Mouse (Mus musculus) forebrain, embryonic 14.5 days (tissue): ENCODE measurements around the gene Dcbld1. TPM values are rescaled to one million over a fixed set of nuclear protein-coding genes. Genes with fewer than 3 reads are reported as not detected.

Experiments used
- ATAC-seq: fragments of 200-750 bp; cut with Nextera tagmentation; 2 replicates; pipeline ENCODE4 v1.8.0; 2017; ENCODE audit warnings: mild to moderate bottlenecking, moderate library complexity
- DNase-seq: peaks from one replicate; pipeline ENCODE4 v3.0.0-alpha.2; 2015; ENCODE audit warnings: low spot score
- H3K27ac ChIP-seq: fragments of 300-500 bp; sonication (generic); 2 replicates; pipeline ENCODE4 v1.5.1; 2014; ENCODE audit warnings: low read depth, mild to moderate bottlenecking, control low read depth, low read length, moderate library complexity
- H3K27me3 ChIP-seq: fragments of 300-500 bp; sonication (generic); replicated peaks from 2 replicates; pipeline ENCODE4 v1.6.1; 2014; ENCODE audit warnings: low read length, control low read depth, mixed read lengths; ENCODE audit not compliant: control insufficient read depth, insufficient read depth
- H3K36me3 ChIP-seq: fragments of 300-500 bp; sonication (generic); 2 replicates; pipeline ENCODE4 v1.6.1; 2014; ENCODE audit warnings: low read length, control low read depth; ENCODE audit not compliant: control insufficient read depth, insufficient read depth
- H3K4me1 ChIP-seq: fragments of 300-500 bp; sonication (generic); 2 replicates; pipeline ENCODE4 v1.6.1; 2014; ENCODE audit warnings: antibody characterized with exemption, low read length, control low read depth; ENCODE audit not compliant: control insufficient read depth, insufficient read depth
- H3K4me2 ChIP-seq: fragments of 300-500 bp; sonication (generic); 2 replicates; pipeline ENCODE4 v1.6.1; 2014; ENCODE audit warnings: mild to moderate bottlenecking, control low read depth, low read length
- H3K4me3 ChIP-seq: fragments of 300-500 bp; sonication (generic); 2 replicates; pipeline ENCODE4 v1.5.1; 2014; ENCODE audit warnings: low read depth, low read length, control low read depth
- H3K9ac ChIP-seq: fragments of 300-500 bp; sonication (generic); 2 replicates; pipeline ENCODE4 v1.6.1; 2014; ENCODE audit warnings: mild to moderate bottlenecking, low read length, control low read depth, moderate library complexity
- H3K9me3 ChIP-seq: fragments of 300-500 bp; sonication (generic); replicated peaks from 2 replicates; pipeline ENCODE4 v1.6.1; 2016; ENCODE audit warnings: low read length, control low read depth, mixed read lengths; ENCODE audit not compliant: control insufficient read depth
- WGBS: fragments of 180-500 bp; shearing (Covaris S2); extraction: QIAGEN DNeasy Blood & Tissue Kit; methylation state at CpG from one replicate; pipeline ENCODE4 v1.1.7; 2014; 5-methylcytosine and 5-hydroxymethylcytosine counted together
- polyA plus RNA-seq: library from polyadenylated mRNA; unstranded; fragments of >200 nt; fragmentation: Nextera tagmentation; extraction: Ambion mirVana; gene quantifications from 2 replicates; pipeline ENCODE4 v1.2.1, GENCODE M21; 2014

The Dcbld1 gene
- 16.1 and 17.0 TPM in 2 replicates for polyA plus RNA-seq

DNA sequence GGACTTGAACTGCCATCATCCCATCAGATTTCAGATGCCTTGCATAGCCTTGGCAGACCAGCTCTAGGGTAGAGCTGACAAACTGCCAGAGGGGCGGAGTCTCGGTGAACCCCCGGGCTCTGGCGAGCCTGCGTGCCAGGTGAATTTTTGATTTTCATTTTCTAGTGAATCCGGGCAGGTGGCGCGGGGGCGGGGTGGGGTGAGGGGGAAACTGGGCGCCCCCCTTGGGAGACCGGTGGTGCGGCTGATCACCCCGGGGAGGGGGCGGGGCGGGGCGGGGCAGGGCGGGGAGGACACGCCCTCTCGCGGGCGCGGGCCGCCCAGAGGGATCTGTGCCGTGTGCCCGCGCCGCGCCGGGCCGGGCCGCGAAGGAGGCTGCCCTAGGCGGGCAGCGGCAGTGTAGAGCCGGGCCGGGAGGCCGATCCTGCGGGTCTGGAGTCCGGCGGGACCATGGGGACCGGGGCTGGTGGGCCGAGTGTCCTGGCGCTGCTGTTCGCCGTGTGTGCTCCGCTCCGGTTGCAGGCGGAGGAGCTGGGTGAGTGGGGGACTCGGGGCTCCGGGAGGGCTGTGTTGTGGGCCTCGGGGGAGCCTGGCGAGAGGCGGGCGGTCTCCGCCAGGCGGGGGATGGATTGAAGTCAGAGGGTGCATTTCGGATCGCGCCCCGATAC is at the start of gene Dcbld1:
Gene Dcbld1, plus strand, starts transcription at position 319 of the 668 bp plus-strand sequence.
- H3K9me3 ChIP-seq: no peaks in the 10 kb centered on the region
- H3K4me3 ChIP-seq: peak within 1 kb of the TSS; percentile 73
- under 1% methylated on average over 48 of the region's 60 CpGs for WGBS
- peak; percentile 78 for DNase-seq
- peaks cover 6% of the 10 kb centered on the region for H3K4me1 ChIP-seq
- ATAC-seq: peak; percentile 95
- H3K27ac ChIP-seq: peak within 1 kb of the TSS; percentile 76
- peak within 1 kb of the TSS; percentile 78 for H3K4me2 ChIP-seq
- no peaks in the 10 kb centered on the region for H3K27me3 ChIP-seq
- H3K36me3 ChIP-seq: no peaks in the 10 kb centered on the region
- peak within 1 kb of the TSS; percentile 87 for H3K9ac ChIP-seq

DNA sequence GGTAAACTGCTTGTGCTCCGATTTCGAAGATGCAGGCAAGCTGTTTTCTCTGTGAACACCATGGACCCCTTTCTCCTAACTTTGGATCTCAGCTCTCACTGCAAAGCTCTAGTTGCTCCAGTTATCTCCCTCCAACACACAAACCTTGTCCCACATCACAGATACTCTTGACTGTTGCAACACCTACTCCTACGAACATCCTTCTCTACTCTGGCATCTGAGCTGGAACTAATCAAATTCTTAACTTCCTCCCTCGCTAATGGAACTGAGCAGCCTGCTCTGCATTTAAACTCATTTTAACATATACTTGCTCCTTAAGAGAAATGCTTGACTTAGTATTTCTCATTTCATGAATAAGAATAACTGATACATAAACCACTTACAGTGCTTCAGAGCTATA is 47.5 kb upstream of the Dcbld1 start:
- H3K4me1 ChIP-seq: no peaks in the 10 kb centered on the region
- no peak overlapping the region for H3K4me3 ChIP-seq
- no peak overlapping the region for H3K9ac ChIP-seq
- no peaks in the 10 kb centered on the region for H3K9me3 ChIP-seq
- H3K27me3 ChIP-seq: no peaks in the 10 kb centered on the region
- no peaks in the 10 kb centered on the region for H3K36me3 ChIP-seq
- no peak overlapping the region for H3K27ac ChIP-seq
- no peak for ATAC-seq
- DNase-seq: no peak
- WGBS: 87% methylated on average over 4 of the region's 4 CpGs
- no peak overlapping the region for H3K4me2 ChIP-seq

DNA sequence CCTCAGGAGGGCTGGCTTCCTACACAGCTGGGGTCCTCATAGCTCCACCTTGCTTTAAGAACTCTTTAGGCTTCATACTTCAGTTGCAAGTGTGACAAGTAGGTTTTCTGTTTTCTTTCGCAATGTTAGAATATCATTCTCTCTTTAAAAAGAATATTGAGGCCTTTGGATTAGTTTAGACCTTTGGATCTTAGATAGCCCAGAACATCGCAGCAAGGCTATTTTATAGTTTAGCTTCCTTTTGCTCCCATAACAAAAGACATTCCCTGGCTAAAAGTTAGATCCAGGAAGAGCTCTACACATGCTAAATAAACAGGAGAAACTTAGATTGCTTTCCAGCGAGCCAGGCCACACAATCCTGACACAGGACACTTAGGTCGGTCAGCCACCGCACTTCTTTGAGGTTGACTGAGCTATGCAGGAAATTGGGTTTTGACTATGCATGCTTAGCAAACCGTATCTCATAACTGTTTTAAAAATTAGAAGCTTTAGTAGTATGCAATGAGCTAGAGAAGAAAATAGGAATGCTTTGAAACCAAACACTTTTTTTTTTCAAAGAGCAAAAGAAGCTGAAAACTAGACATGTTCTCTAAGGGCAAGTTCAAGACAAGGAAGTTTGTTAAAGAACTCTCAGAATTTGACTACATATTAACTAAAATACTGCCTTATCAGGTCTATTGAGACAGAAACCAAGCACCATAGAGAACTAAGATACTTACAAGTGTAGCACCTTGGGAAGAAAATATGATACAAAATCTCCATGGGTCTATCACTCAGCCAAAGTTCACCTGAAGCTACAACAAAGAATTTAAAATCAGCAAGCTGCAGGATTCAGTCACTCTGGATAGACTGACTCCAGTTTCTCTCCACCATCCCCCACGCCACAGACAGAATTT is 38.2 kb upstream of the Dcbld1 start, which contains the start of gene Ros1:
Gene Ros1, minus strand, starts transcription at position 288 of the 896 bp plus-strand sequence.
- ATAC-seq: no peak
- Histone ChIP-seq H3K4me1 (no peaks in the 10 kb centered on the region), H3K4me2 (no peak within 1 kb of the TSS), H3K4me3 (no peak within 1 kb of the TSS), H3K27me3 (no peaks in the 10 kb centered on the region), H3K9ac (no peak within 1 kb of the TSS), H3K27ac (no peak within 1 kb of the TSS), H3K9me3 (no peaks in the 10 kb centered on the region), H3K36me3 (no peaks in the 10 kb centered on the region)
- DNase-seq: no peak
- 89% methylated on average over 7 of the region's 7 CpGs for WGBS

DNA sequence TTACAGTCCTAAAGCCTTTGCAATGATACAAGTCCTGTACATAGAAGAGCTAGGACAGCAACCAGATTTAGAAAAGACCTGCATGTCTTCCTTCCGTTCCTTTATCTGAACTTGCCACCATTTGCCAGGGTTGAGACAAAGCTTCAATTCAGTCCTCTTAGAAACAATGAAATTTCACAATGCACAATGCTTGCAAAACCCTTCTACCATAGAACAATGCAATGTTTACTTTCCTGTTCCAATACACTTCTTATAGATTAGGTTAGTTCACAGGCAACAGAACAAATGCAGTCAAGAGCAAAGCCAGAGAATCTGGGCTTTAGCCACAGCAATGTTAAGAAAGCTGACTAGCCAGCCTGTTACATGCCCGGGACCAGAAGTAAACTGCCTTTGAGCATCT is 29.4 kb upstream of the Dcbld1 start:
- no peak overlapping the region for H3K4me2 ChIP-seq
- no peaks in the 10 kb centered on the region for H3K4me1 ChIP-seq
- no peak overlapping the region for H3K4me3 ChIP-seq
- no peaks in the 10 kb centered on the region for H3K36me3 ChIP-seq
- DNase-seq (no peak), ATAC-seq (no peak)
- H3K9me3 ChIP-seq: no peaks in the 10 kb centered on the region
- no peak overlapping the region for H3K27ac ChIP-seq
- H3K27me3 ChIP-seq: no peaks in the 10 kb centered on the region
- WGBS: 85% methylated on average over 2 of the region's 2 CpGs
- H3K9ac ChIP-seq: no peak overlapping the region

DNA sequence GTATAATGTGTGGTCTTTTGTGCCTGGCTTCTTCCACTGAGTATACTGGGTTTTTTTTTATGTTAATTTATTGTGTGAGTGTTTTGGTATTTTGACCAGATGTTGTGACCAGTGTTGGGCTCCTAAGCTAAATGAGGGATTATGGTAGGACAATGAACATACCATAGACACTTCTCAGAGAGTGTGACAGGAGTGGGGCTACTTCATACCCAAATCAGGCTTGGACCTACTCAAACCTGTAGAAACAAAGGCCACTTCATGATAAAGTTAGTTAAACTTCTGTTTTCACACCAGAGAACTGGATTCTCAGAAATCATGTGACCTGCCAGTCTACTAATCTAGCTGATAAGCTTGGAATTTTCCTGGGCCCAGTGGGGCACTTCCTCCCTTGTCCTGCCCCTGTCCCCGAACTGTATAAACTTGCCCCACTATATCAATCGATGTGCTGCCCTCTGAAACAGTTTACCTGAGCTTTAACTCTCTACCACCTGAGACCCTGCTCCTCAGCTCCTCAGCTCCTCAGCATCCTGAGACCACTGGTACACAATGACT is 18.1 kb upstream of the Dcbld1 start:
- Histone ChIP-seq H3K4me2 (no peak overlapping the region), H3K4me3 (no peak overlapping the region), H3K9ac (no peak overlapping the region), H3K36me3 (no peaks in the 10 kb centered on the region), H3K27me3 (no peaks in the 10 kb centered on the region), H3K27ac (no peak overlapping the region), H3K9me3 (no peaks in the 10 kb centered on the region), H3K4me1 (no peaks in the 10 kb centered on the region)
- ATAC-seq (no peak), DNase-seq (no peak)
- WGBS: 74% methylated on average over 2 of the region's 2 CpGs

DNA sequence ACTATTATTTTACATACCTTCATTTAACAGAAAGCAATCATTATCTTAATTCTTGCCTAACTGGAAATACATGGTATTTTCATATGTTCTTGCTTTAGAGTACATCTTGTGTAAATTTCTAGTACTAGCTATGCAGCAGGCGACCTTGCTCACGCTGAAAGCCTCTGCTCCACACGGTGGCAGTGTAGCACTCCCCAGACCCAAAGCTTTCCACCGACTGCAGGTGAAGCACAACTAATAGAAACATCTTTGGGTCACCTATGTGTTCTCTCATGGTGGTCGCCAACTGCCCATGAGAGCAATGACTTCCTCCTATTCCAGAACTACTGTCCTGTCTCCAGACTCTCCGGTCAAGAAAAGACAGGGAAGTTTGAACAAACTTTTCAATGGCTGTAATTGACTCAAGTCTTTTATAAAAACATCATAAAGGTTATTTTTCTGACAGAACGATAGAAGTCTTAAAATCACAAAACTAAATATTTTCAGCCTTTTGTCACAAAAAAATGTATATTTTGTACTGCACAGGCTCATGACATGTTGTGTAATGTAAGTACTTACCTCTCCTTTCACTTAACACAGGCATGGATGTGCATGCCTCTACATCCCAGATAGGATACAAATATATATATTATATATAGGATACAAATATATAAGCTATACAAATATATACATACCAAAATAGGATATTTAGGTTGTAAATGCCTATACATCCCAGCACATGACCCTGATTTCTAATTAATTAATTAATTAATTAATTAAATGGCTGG is 16.4 kb upstream of the Dcbld1 start:
- no peak overlapping the region for H3K4me2 ChIP-seq
- WGBS: 22% methylated on average over 7 of the region's 7 CpGs
- no peaks in the 10 kb centered on the region for H3K36me3 ChIP-seq
- peak; percentile 75 for DNase-seq
- peak; percentile 72 for ATAC-seq
- no peak overlapping the region for H3K27ac ChIP-seq
- no peaks in the 10 kb centered on the region for H3K4me1 ChIP-seq
- no peak overlapping the region for H3K9ac ChIP-seq
- H3K9me3 ChIP-seq: no peaks in the 10 kb centered on the region
- no peaks in the 10 kb centered on the region for H3K27me3 ChIP-seq
- no peak overlapping the region for H3K4me3 ChIP-seq

DNA sequence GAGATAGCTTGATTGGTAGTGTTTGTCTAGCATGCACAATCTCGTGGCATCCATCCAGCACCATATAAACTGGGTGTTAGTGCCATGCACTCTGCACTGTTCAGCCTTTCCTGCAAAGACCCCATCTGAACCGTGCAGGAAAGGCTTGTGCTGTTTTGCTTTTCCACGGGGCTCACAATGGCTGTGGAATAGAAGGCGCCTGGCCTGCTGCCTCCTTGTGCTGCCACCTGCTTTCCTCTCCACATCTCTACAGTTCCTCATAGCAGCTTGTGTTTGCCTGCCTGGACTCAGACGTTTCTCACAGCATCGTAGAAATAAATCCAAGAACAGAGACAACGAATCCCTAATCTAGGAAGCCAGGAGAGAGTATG is 15.9 kb upstream of the Dcbld1 start:
- Histone ChIP-seq H3K27me3 (no peaks in the 10 kb centered on the region), H3K4me1 (no peaks in the 10 kb centered on the region), H3K4me3 (no peak overlapping the region), H3K9ac (0 out of 2 replicates have a peak overlapping the region, but pooled peaks have one; percentile 32), H3K36me3 (no peaks in the 10 kb centered on the region), H3K4me2 (no peak overlapping the region), H3K9me3 (no peaks in the 10 kb centered on the region), H3K27ac (no peak overlapping the region)
- WGBS: 49% methylated on average over 7 of the region's 7 CpGs
- ATAC-seq (peak; percentile 57; the same call in 1 of the 2 replicates), DNase-seq (peak; percentile 30)

DNA sequence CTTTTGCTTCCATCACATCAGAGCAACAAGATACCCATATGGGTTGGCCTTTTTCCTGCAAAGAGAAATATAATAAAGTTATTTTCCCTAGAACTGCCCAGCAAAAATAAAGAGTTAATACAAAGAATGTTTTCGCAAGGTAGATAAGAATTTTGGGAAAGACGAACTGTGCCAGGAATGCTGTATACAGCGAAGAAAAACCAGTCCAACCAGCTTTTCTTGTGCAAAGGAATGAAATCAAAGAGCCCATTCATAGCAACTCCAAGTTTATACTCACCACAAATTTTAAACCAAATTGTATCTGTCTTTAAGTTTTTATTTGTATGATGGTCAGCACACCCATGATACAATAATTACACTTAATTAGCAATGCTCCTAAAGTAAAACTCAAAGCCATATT is 13.8 kb upstream of the Dcbld1 start:
- Histone ChIP-seq H3K9me3 (no peaks in the 10 kb centered on the region), H3K9ac (no peak overlapping the region), H3K4me1 (no peaks in the 10 kb centered on the region), H3K27ac (no peak overlapping the region), H3K36me3 (no peaks in the 10 kb centered on the region), H3K27me3 (no peaks in the 10 kb centered on the region), H3K4me3 (no peak overlapping the region), H3K4me2 (no peak overlapping the region)
- 71% methylated on average over 3 of the region's 3 CpGs for WGBS
- ATAC-seq: no peak
- DNase-seq: no peak
